Mouse (Mus musculus) small intestine, adult 2 months (tissue): Measurements from ENCODE around the gene Parp11.

Experiments
- CTCF ChIP-seq: fragments of 200-500 bp; IDR thresholded peaks from 2 replicates; pipeline ENCODE4 v1.5.1; 2012; ENCODE audit warnings: low read depth, mild to moderate bottlenecking, control low read depth, inconsistent platforms, low read length, moderate library complexity, mixed read lengths; ENCODE audit not compliant: insufficient replicate concordance, insufficient read length; ENCODE audit errors: extremely low read depth
- POLR2A ChIP-seq: fragments of 200-500 bp; IDR thresholded peaks from 2 replicates; pipeline ENCODE4 v1.6.1; 2012; ENCODE audit warnings: low read depth, mild to moderate bottlenecking, control low read depth, inconsistent platforms, low read length, moderate library complexity

DNA sequence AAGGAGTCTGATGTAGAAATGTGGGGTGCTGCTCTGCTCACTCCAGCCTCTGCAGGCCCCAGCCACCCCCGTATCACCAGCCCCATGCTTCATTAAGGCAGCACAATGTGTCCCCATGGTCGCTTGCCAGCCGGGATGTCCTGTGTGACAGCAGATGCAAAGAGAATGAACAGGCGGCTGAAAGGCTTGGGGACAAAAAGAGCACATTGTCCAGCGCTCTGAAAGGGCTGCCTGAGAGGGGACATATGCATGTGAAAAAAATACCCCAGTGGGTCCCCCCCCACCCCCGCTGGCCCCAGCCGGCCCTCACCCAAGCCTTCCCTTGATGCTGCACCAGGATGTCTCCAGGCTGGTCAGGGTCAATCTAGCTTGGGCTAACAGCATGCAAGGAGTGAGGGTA is 41.0 kb upstream of the Parp11 start:
- TF ChIP-seq CTCF (no peak), POLR2A (no peak)
